Mouse (Mus musculus) intestine, embryonic 16.5 days (tissue): ENCODE measurements at regions not wholly inside any gene's neighbourhood (a gene's known extent, or its start where the extent isn't known, plus 50 kb on each side); places are given as distances from the start of the nearest gene placed in this dataset.

Experiments used
- ATAC-seq: fragments of 200-750 bp; cut with Nextera tagmentation; 2 replicates; pipeline ENCODE4 v1.8.0; 2017; ENCODE audit warnings: moderate TSS enrichment, moderate library complexity
- H3K27ac ChIP-seq: fragments of 300-500 bp; sonication (generic); 2 replicates; pipeline ENCODE4 v1.5.1; 2014; ENCODE audit warnings: mild to moderate bottlenecking, low read length
- H3K27me3 ChIP-seq: fragments of 300-500 bp; sonication (generic); replicated peaks from 2 replicates; pipeline ENCODE4 v1.6.1; 2014; ENCODE audit warnings: low read length, control low read depth, mixed read lengths; ENCODE audit not compliant: control insufficient read depth, insufficient read depth
- H3K36me3 ChIP-seq: fragments of 300-500 bp; sonication (generic); 2 replicates; pipeline ENCODE4 v1.6.1; 2014; ENCODE audit warnings: low read length, control low read depth; ENCODE audit not compliant: control insufficient read depth, insufficient read depth
- H3K4me1 ChIP-seq: fragments of 300-500 bp; sonication (generic); 2 replicates; pipeline ENCODE4 v1.6.1; 2014; ENCODE audit warnings: low read length, control low read depth, mixed read lengths; ENCODE audit not compliant: control insufficient read depth, insufficient read depth
- H3K4me2 ChIP-seq: fragments of 300-500 bp; sonication (generic); 2 replicates; pipeline ENCODE4 v1.6.1; 2014; ENCODE audit warnings: low read depth, low read length, control low read depth
- H3K4me3 ChIP-seq: fragments of 300-500 bp; sonication (generic); 2 replicates; pipeline ENCODE4 v1.5.1; 2014; ENCODE audit warnings: mild to moderate bottlenecking, low read length
- H3K9ac ChIP-seq: fragments of 300-500 bp; sonication (generic); 2 replicates; pipeline ENCODE4 v1.6.1; 2014; ENCODE audit warnings: low read depth, low read length
- H3K9me3 ChIP-seq: fragments of 300-500 bp; sonication (generic); 2 replicates; pipeline ENCODE4 v1.6.1; 2016; ENCODE audit warnings: low read length, control low read depth; ENCODE audit not compliant: control insufficient read depth
- WGBS: fragments of 180-500 bp; shearing (Covaris S2); extraction: QIAGEN DNeasy Blood & Tissue Kit; methylation state at CpG from one replicate; pipeline ENCODE4 v1.1.7; 2014; 5-methylcytosine and 5-hydroxymethylcytosine counted together

GRCm38 (mm10) chr9:50257162-50257561 lies 87.6 kb downstream of the Rpl10-ps3 start:
- H3K4me2 ChIP-seq: no peak overlapping the region
- H3K9ac ChIP-seq: no peak overlapping the region
- no peaks in the 10 kb centered on the region for H3K9me3 ChIP-seq
- H3K4me1 ChIP-seq: no peaks in the 10 kb centered on the region
- no peak overlapping the region for H3K4me3 ChIP-seq
- no peak overlapping the region for H3K27ac ChIP-seq
- no peaks in the 10 kb centered on the region for H3K36me3 ChIP-seq
- no peaks in the 10 kb centered on the region for H3K27me3 ChIP-seq
- WGBS: 72% methylated on average over 3 of the region's 3 CpGs
- ATAC-seq: no peak

- H3K4me2 ChIP-seq: no peak overlapping the region
- no peak overlapping the region for H3K27ac ChIP-seq
- no peak overlapping the region for H3K9ac ChIP-seq
- 35% methylated on average over 5 of the region's 5 CpGs for WGBS
- peak; percentile 62 for ATAC-seq
- no peak overlapping the region for H3K4me3 ChIP-seq
- no peaks in the 10 kb centered on the region for H3K36me3 ChIP-seq
- H3K4me1 ChIP-seq: no peaks in the 10 kb centered on the region
- no peaks in the 10 kb centered on the region for H3K27me3 ChIP-seq
- H3K9me3 ChIP-seq: no peaks in the 10 kb centered on the region
Measured at GRCm38 (mm10) chr9:50244982-50245671, 99.6 kb downstream of the Rpl10-ps3 start.

- Histone ChIP-seq H3K27me3 (no peaks in the 10 kb centered on the region), H3K4me2 (no peak overlapping the region), H3K36me3 (no peaks in the 10 kb centered on the region), H3K4me1 (no peaks in the 10 kb centered on the region), H3K27ac (no peak overlapping the region), H3K9me3 (no peaks in the 10 kb centered on the region), H3K9ac (no peak overlapping the region), H3K4me3 (no peak overlapping the region)
- no peak for ATAC-seq
- WGBS: 46% methylated on average over 8 of the region's 8 CpGs
Measured at GRCm38 (mm10) chr9:50240923-50241322, 103.8 kb downstream of the Rpl10-ps3 start.

- ATAC-seq: 0 out of 2 replicates have a peak, but pooled peaks have one; percentile 28
- no peak overlapping the region for H3K27ac ChIP-seq
- 47% methylated on average over 1 of the region's 1 CpGs for WGBS
- H3K36me3 ChIP-seq: no peaks in the 10 kb centered on the region
- no peak overlapping the region for H3K4me2 ChIP-seq
- H3K9ac ChIP-seq: no peak overlapping the region
- no peaks in the 10 kb centered on the region for H3K9me3 ChIP-seq
- no peaks in the 10 kb centered on the region for H3K4me1 ChIP-seq
- no peak overlapping the region for H3K4me3 ChIP-seq
- H3K27me3 ChIP-seq: no peaks in the 10 kb centered on the region
Measured at GRCm38 (mm10) chr9:50235908-50236307, 108.9 kb downstream of the Rpl10-ps3 start.

GRCm38 (mm10) chr9:50234655-50235054 lies 110.1 kb downstream of the Rpl10-ps3 start:
- WGBS: 77% methylated on average over 6 of the region's 6 CpGs
- no peak for ATAC-seq
- Histone ChIP-seq H3K4me3 (no peak overlapping the region), H3K4me2 (no peak overlapping the region), H3K27ac (0 out of 2 replicates have a peak overlapping the region, but pooled peaks have one; percentile 6), H3K36me3 (no peaks in the 10 kb centered on the region), H3K4me1 (no peaks in the 10 kb centered on the region), H3K9ac (no peak overlapping the region), H3K27me3 (no peaks in the 10 kb centered on the region), H3K9me3 (no peaks in the 10 kb centered on the region)

GRCm38 (mm10) chr9:50232958-50233510 lies 111.7 kb downstream of the Rpl10-ps3 start:
- Histone ChIP-seq H3K4me1 (no peaks in the 10 kb centered on the region), H3K27me3 (no peaks in the 10 kb centered on the region), H3K9ac (no peak overlapping the region), H3K36me3 (no peaks in the 10 kb centered on the region), H3K9me3 (no peaks in the 10 kb centered on the region), H3K4me2 (no peak overlapping the region), H3K4me3 (no peak overlapping the region), H3K27ac (no peak overlapping the region)
- 82% methylated on average over 4 of the region's 4 CpGs for WGBS
- ATAC-seq: no peak

- Histone ChIP-seq H3K27me3 (no peaks in the 10 kb centered on the region), H3K27ac (no peak overlapping the region), H3K9ac (no peak overlapping the region), H3K36me3 (no peaks in the 10 kb centered on the region), H3K4me1 (no peaks in the 10 kb centered on the region), H3K4me3 (no peak overlapping the region), H3K4me2 (no peak overlapping the region), H3K9me3 (no peaks in the 10 kb centered on the region)
- 61% methylated on average over 5 of the region's 5 CpGs for WGBS
- no peak for ATAC-seq
Measured at GRCm38 (mm10) chr9:50210481-50210880, 134.3 kb downstream of the Rpl10-ps3 start.

- Histone ChIP-seq H3K4me2 (no peak overlapping the region), H3K4me3 (no peak overlapping the region), H3K9me3 (no peaks in the 10 kb centered on the region), H3K27ac (no peak overlapping the region), H3K9ac (no peak overlapping the region), H3K4me1 (no peaks in the 10 kb centered on the region), H3K27me3 (no peaks in the 10 kb centered on the region), H3K36me3 (no peaks in the 10 kb centered on the region)
- ATAC-seq: peak; percentile 40; the same call in 1 of the 2 replicates
- WGBS: 43% methylated on average over 7 of the region's 7 CpGs
Measured at GRCm38 (mm10) chr9:50199422-50200218, 145.1 kb downstream of the Rpl10-ps3 start.

- Histone ChIP-seq H3K9me3 (no peaks in the 10 kb centered on the region), H3K27ac (peak overlapping the region; percentile 59; the same call in 1 of the 2 replicates), H3K4me3 (no peak overlapping the region), H3K36me3 (no peaks in the 10 kb centered on the region), H3K4me1 (no peaks in the 10 kb centered on the region), H3K4me2 (no peak overlapping the region), H3K9ac (no peak overlapping the region), H3K27me3 (no peaks in the 10 kb centered on the region)
- 0 out of 2 replicates have a peak, but pooled peaks have one; percentile 21 for ATAC-seq
- 45% methylated on average over 5 of the region's 5 CpGs for WGBS
Measured at GRCm38 (mm10) chr9:50192400-50193110, 152.2 kb downstream of the Rpl10-ps3 start.
